Mouse (Mus musculus) neural tube, embryonic 14.5 days (tissue): Measurements from ENCODE around the gene Per2. TPM values are rescaled to one million over a fixed set of nuclear protein-coding genes. Genes with fewer than 3 reads are reported as not detected.

Experiments
- ATAC-seq: fragments of 200-750 bp; cut with Nextera tagmentation; 2 replicates; pipeline ENCODE4 v1.8.0; 2017; ENCODE audit warnings: low read depth, mild to moderate bottlenecking, moderate TSS enrichment, moderate library complexity
- H3K27ac ChIP-seq: fragments of 300-500 bp; sonication (generic); 2 replicates; pipeline ENCODE4 v1.5.1; 2014; ENCODE audit warnings: low read depth, mild to moderate bottlenecking, control low read depth, low read length, moderate library complexity, mixed read lengths
- H3K27me3 ChIP-seq: fragments of 300-500 bp; sonication (generic); 2 replicates; pipeline ENCODE4 v1.6.1; 2014; ENCODE audit warnings: low read length; ENCODE audit not compliant: control insufficient read depth, insufficient read depth
- H3K36me3 ChIP-seq: fragments of 300-500 bp; sonication (generic); 2 replicates; pipeline ENCODE4 v1.6.1; 2014; ENCODE audit warnings: low read length, mixed read lengths; ENCODE audit not compliant: control insufficient read depth, insufficient read depth
- H3K4me1 ChIP-seq: fragments of 300-500 bp; sonication (generic); 2 replicates; pipeline ENCODE4 v1.6.1; 2014; ENCODE audit warnings: low read length; ENCODE audit not compliant: control insufficient read depth, insufficient read depth
- H3K4me2 ChIP-seq: fragments of 300-500 bp; sonication (generic); 2 replicates; pipeline ENCODE4 v1.6.1; 2014; ENCODE audit warnings: mild to moderate bottlenecking, low read depth, low read length, control low read depth
- H3K4me3 ChIP-seq: fragments of 300-500 bp; sonication (generic); 2 replicates; pipeline ENCODE4 v1.5.1; 2014; ENCODE audit warnings: low read depth, low read length, control low read depth, mixed read lengths
- H3K9ac ChIP-seq: fragments of 300-500 bp; sonication (generic); replicated peaks from 2 replicates; pipeline ENCODE4 v1.6.1; 2014; ENCODE audit warnings: low read depth, mild to moderate bottlenecking, control low read depth, low read length, mixed read lengths
- H3K9me3 ChIP-seq: fragments of 300-500 bp; sonication (generic); 2 replicates; pipeline ENCODE4 v1.6.1; 2016; ENCODE audit warnings: low read length; ENCODE audit not compliant: control insufficient read depth
- WGBS: fragments of 180-500 bp; shearing (Covaris S2); extraction: QIAGEN DNeasy Blood & Tissue Kit; methylation state at CpG from one replicate; pipeline ENCODE4 v1.1.7; 2014; 5-methylcytosine and 5-hydroxymethylcytosine counted together
- polyA plus RNA-seq: library from polyadenylated mRNA; unstranded; fragments of >200 nt; fragmentation: Nextera tagmentation; extraction: Ambion mirVana; gene quantifications from 2 replicates; pipeline ENCODE4 v1.2.1, GENCODE M21; 2014

Gene Per2
- polyA plus RNA-seq, 1 experiment from 2014 or later: 3.7 TPM

GRCm38 (mm10) chr1:91454927-91455326, 4.2 kb downstream of the Per2 start:
- Histone ChIP-seq H3K9me3 (no peaks in the 10 kb centered on the region), H3K9ac (no peak overlapping the region), H3K36me3 (no peaks in the 10 kb centered on the region), H3K4me2 (no peak overlapping the region), H3K27me3 (no peaks in the 10 kb centered on the region), H3K4me3 (no peak overlapping the region), H3K27ac (no peak overlapping the region), H3K4me1 (peaks cover 20% of the 10 kb centered on the region)
- no peak for ATAC-seq
- WGBS: 89% methylated on average over 3 of the region's 3 CpGs

GRCm38 (mm10) chr1:91454366-91454765, 4.8 kb downstream of the Per2 start:
- H3K36me3 ChIP-seq: no peaks in the 10 kb centered on the region
- no peaks in the 10 kb centered on the region for H3K27me3 ChIP-seq
- no peak for ATAC-seq
- H3K9ac ChIP-seq: no peak overlapping the region
- peaks cover 20% of the 10 kb centered on the region for H3K4me1 ChIP-seq
- 93% methylated on average over 3 of the region's 3 CpGs for WGBS
- no peak overlapping the region for H3K4me2 ChIP-seq
- H3K4me3 ChIP-seq: no peak overlapping the region
- H3K27ac ChIP-seq: no peak overlapping the region
- no peaks in the 10 kb centered on the region for H3K9me3 ChIP-seq

GRCm38 (mm10) chr1:91453932-91454331, 5.2 kb downstream of the Per2 start:
- H3K27me3 ChIP-seq: no peaks in the 10 kb centered on the region
- no peaks in the 10 kb centered on the region for H3K9me3 ChIP-seq
- H3K4me3 ChIP-seq: no peak overlapping the region
- no peak for ATAC-seq
- H3K27ac ChIP-seq: no peak overlapping the region
- H3K9ac ChIP-seq: no peak overlapping the region
- H3K36me3 ChIP-seq: no peaks in the 10 kb centered on the region
- peaks cover 20% of the 10 kb centered on the region for H3K4me1 ChIP-seq
- WGBS: 83% methylated on average over 9 of the region's 9 CpGs
- no peak overlapping the region for H3K4me2 ChIP-seq

GRCm38 (mm10) chr1:91451547-91452084, 7.5 kb downstream of the Per2 start:
- H3K27me3 ChIP-seq: no peaks in the 10 kb centered on the region
- no peak overlapping the region for H3K4me3 ChIP-seq
- H3K4me1 ChIP-seq: peaks cover 10% of the 10 kb centered on the region; the same call in 1 of the 2 replicates
- WGBS: 70% methylated on average over 5 of the region's 5 CpGs
- no peak overlapping the region for H3K4me2 ChIP-seq
- no peak overlapping the region for H3K9ac ChIP-seq
- peaks cover 14% of the 10 kb centered on the region; the same call in 1 of the 2 replicates for H3K36me3 ChIP-seq
- H3K9me3 ChIP-seq: no peaks in the 10 kb centered on the region
- ATAC-seq: no peak
- no peak overlapping the region for H3K27ac ChIP-seq

GRCm38 (mm10) chr1:91450851-91451250, 8.3 kb downstream of the Per2 start:
- H3K36me3 ChIP-seq: peaks cover 14% of the 10 kb centered on the region; the same call in 1 of the 2 replicates
- H3K4me2 ChIP-seq: no peak overlapping the region
- WGBS: 91% methylated on average over 5 of the region's 5 CpGs
- no peaks in the 10 kb centered on the region for H3K9me3 ChIP-seq
- no peak overlapping the region for H3K4me3 ChIP-seq
- peaks cover 7% of the 10 kb centered on the region; the same call in 1 of the 2 replicates for H3K4me1 ChIP-seq
- ATAC-seq: no peak
- no peaks in the 10 kb centered on the region for H3K27me3 ChIP-seq
- no peak overlapping the region for H3K9ac ChIP-seq
- no peak overlapping the region for H3K27ac ChIP-seq

GRCm38 (mm10) chr1:91448688-91449087, 10.4 kb downstream of the Per2 start:
- Histone ChIP-seq H3K4me3 (no peak overlapping the region), H3K27ac (no peak overlapping the region), H3K27me3 (no peaks in the 10 kb centered on the region), H3K36me3 (peaks cover 14% of the 10 kb centered on the region; the same call in 1 of the 2 replicates), H3K9me3 (no peaks in the 10 kb centered on the region), H3K9ac (no peak overlapping the region), H3K4me2 (no peak overlapping the region), H3K4me1 (no peaks in the 10 kb centered on the region)
- WGBS: 93% methylated on average over 10 of the region's 10 CpGs
- no peak for ATAC-seq

GRCm38 (mm10) chr1:91446511-91446910, 12.6 kb downstream of the Per2 start:
- Histone ChIP-seq H3K9me3 (no peaks in the 10 kb centered on the region), H3K36me3 (peaks cover 19% of the 10 kb centered on the region; the same call in 1 of the 2 replicates), H3K4me2 (no peak overlapping the region), H3K9ac (no peak overlapping the region), H3K27me3 (no peaks in the 10 kb centered on the region), H3K4me3 (no peak overlapping the region), H3K4me1 (no peaks in the 10 kb centered on the region), H3K27ac (no peak overlapping the region)
- 89% methylated on average over 4 of the region's 4 CpGs for WGBS
- ATAC-seq: no peak

GRCm38 (mm10) chr1:91446060-91446459, 13.1 kb downstream of the Per2 start:
- no peak overlapping the region for H3K4me3 ChIP-seq
- no peaks in the 10 kb centered on the region for H3K27me3 ChIP-seq
- ATAC-seq: no peak
- 80% methylated on average over 8 of the region's 8 CpGs for WGBS
- H3K36me3 ChIP-seq: peaks cover 19% of the 10 kb centered on the region; the same call in 1 of the 2 replicates
- H3K9ac ChIP-seq: no peak overlapping the region
- no peak overlapping the region for H3K4me2 ChIP-seq
- no peak overlapping the region for H3K27ac ChIP-seq
- no peaks in the 10 kb centered on the region for H3K9me3 ChIP-seq
- H3K4me1 ChIP-seq: no peaks in the 10 kb centered on the region

- ATAC-seq: no peak
- H3K27ac ChIP-seq: no peak overlapping the region
- 92% methylated on average over 17 of the region's 17 CpGs for WGBS
These were observed 14.0 kb downstream of the Per2 start for GRCm38 (mm10) chr1:91444841-91445830.

More at GRCm38 (mm10) chr1:91444841-91445830, 14.0 kb downstream of the Per2 start:
- Histone ChIP-seq H3K4me2 (no peak overlapping the region), H3K4me1 (no peaks in the 10 kb centered on the region), H3K9ac (no peak overlapping the region), H3K36me3 (peaks cover 20% of the 10 kb centered on the region; the same call in 1 of the 2 replicates), H3K9me3 (no peaks in the 10 kb centered on the region), H3K4me3 (no peak overlapping the region), H3K27me3 (no peaks in the 10 kb centered on the region)
